Mouse (Mus musculus): Measurements from ENCODE around the gene Cwf19l1. TPM values are rescaled to one million over a fixed set of nuclear protein-coding genes. Genes with fewer than 3 reads are reported as not detected.
A peak's percentile ranks its signal among the peaks of the same experiment; 100 is the strongest.

Gene Cwf19l1
- total and polyA plus RNA-seq, 2 experiments from 2014 or later: 10.7 to 27.3 TPM

GRCm38 (mm10) chr19:44157005-44157404, 21.3 kb upstream of the Cwf19l1 start:
- H3K4me1 ChIP-seq (ENCODE audit: insufficient read depth, low read length): no peaks in the 10 kb centered on the region

GRCm38 (mm10) chr19:44153781-44154180, 18.1 kb upstream of the Cwf19l1 start:
- WGBS: 87% methylated on average over 5 of the region's 5 CpGs
- ATAC-seq: no peak
- no peaks in the 10 kb centered on the region for H3K36me3 ChIP-seq (ENCODE audit: insufficient read depth, low read length)
- H3K9me3 ChIP-seq (ENCODE audit: low read length): no peaks in the 10 kb centered on the region
- no peak for TF ChIP-seq CTCF (IDR thresholded peaks at IDR 0.05; ENCODE audit: low read depth)
- DNase-seq (ENCODE audit: low spot score): no peak
- no peak overlapping the region for H3K4me2 ChIP-seq (ENCODE audit: low read depth, low read length)
- no peak overlapping the region for H3K4me3 ChIP-seq (ENCODE audit: low read length)
- no peaks in the 10 kb centered on the region for H3K27me3 ChIP-seq (ENCODE audit: insufficient read depth, low read length)
- H3K9ac ChIP-seq (replicated peaks; ENCODE audit: low read length): no peak overlapping the region
- no peak overlapping the region for H3K27ac ChIP-seq
- no peaks in the 10 kb centered on the region for H3K4me1 ChIP-seq (ENCODE audit: insufficient read depth, low read length)

More at GRCm38 (mm10) chr19:44157005-44157404, 21.3 kb upstream of the Cwf19l1 start:
- ATAC-seq (no peak), DNase-seq (ENCODE audit: low spot score) (no peak)
- no peak for TF ChIP-seq CTCF (IDR thresholded peaks at IDR 0.05; ENCODE audit: low read depth)
- no peak overlapping the region for H3K4me2 ChIP-seq (ENCODE audit: low read depth, low read length)
- no peaks in the 10 kb centered on the region for H3K36me3 ChIP-seq (ENCODE audit: insufficient read depth, low read length)
- no peaks in the 10 kb centered on the region for H3K9me3 ChIP-seq (ENCODE audit: low read length)
- 92% methylated on average over 10 of the region's 10 CpGs for WGBS
- H3K27me3 ChIP-seq (ENCODE audit: insufficient read depth, low read length): no peaks in the 10 kb centered on the region
- H3K4me3 ChIP-seq (ENCODE audit: low read length): no peak overlapping the region
- no peak overlapping the region for H3K27ac ChIP-seq
- H3K9ac ChIP-seq (replicated peaks; ENCODE audit: low read length): no peak overlapping the region

GRCm38 (mm10) chr19:44148991-44149390, 13.3 kb upstream of the Cwf19l1 start:
- H3K4me1 ChIP-seq (ENCODE audit: insufficient read depth, low read length): peaks cover 6% of the 10 kb centered on the region; the same call in 1 of the 2 replicates
- no peak overlapping the region for H3K4me2 ChIP-seq (ENCODE audit: low read depth, low read length)
- no peak overlapping the region for H3K4me3 ChIP-seq (ENCODE audit: low read length)
- no peaks in the 10 kb centered on the region for H3K27me3 ChIP-seq (ENCODE audit: insufficient read depth, low read length)
- ATAC-seq: no peak
- H3K9ac ChIP-seq (replicated peaks; ENCODE audit: low read length): no peak overlapping the region
- no peaks in the 10 kb centered on the region for H3K36me3 ChIP-seq (ENCODE audit: insufficient read depth, low read length)
- DNase-seq (ENCODE audit: low spot score): no peak
- no peak for TF ChIP-seq CTCF (IDR thresholded peaks at IDR 0.05; ENCODE audit: low read depth)
- H3K27ac ChIP-seq: no peak overlapping the region
- no peaks in the 10 kb centered on the region for H3K9me3 ChIP-seq (ENCODE audit: low read length)
- WGBS: 77% methylated on average over 2 of the region's 2 CpGs

DNA sequence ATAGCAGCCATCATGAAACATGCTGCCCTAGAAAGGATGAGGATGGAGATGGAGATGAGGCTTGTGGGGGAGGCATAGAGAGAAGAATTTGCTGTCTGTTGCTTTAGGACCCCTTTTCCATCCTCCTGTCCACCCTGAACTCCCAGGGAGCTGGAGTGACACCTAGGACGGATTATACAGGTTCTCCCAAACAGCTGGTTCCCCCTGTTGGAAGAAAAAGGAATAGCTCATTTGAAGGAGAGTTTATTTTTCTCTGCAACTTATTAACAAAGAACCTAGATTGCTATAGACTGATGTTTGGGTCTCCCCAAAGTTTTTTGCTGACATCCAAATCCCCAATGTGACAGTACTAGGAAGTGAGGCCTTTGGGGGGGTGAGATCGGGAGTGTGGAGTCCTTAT, 12.7 kb upstream of the Cwf19l1 start:
- H3K9ac ChIP-seq (replicated peaks; ENCODE audit: low read length): no peak overlapping the region
- H3K9me3 ChIP-seq (ENCODE audit: low read length): no peaks in the 10 kb centered on the region
- DNase-seq (ENCODE audit: low spot score): no peak
- no peak overlapping the region for H3K4me3 ChIP-seq (ENCODE audit: low read length)
- 35% methylated on average over 2 of the region's 2 CpGs for WGBS
- no peak overlapping the region for H3K4me2 ChIP-seq (ENCODE audit: low read depth, low read length)
- no peak for ATAC-seq
- H3K4me1 ChIP-seq (ENCODE audit: insufficient read depth, low read length): peaks cover 6% of the 10 kb centered on the region; the same call in 1 of the 2 replicates
- no peaks in the 10 kb centered on the region for H3K27me3 ChIP-seq (ENCODE audit: insufficient read depth, low read length)
- no peaks in the 10 kb centered on the region for H3K36me3 ChIP-seq (ENCODE audit: insufficient read depth, low read length)
- no peak for TF ChIP-seq CTCF (IDR thresholded peaks at IDR 0.05; ENCODE audit: low read depth)
- H3K27ac ChIP-seq: no peak overlapping the region

GRCm38 (mm10) chr19:44146951-44147350, 11.3 kb upstream of the Cwf19l1 start:
- no peak overlapping the region for H3K4me2 ChIP-seq (ENCODE audit: low read depth, low read length)
- 97% methylated on average over 8 of the region's 8 CpGs for WGBS

DNA sequence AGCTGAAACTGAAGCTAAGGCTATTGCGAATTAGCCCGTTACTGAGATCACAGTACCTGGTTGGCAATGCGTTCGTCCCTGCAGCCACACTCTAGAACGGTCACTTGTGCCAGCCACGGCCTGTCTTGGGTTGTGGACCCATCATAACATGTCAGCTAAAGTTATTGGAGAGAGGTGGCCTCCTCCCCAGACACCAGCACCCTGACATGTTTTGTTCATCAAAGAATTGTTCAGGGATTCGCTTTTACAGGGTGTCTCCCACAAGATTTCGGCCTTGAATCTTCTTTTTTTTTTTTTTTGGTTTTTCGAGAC, 10.8 kb upstream of the Cwf19l1 start:
- peak overlapping the region; percentile 73 for H3K4me2 ChIP-seq (ENCODE audit: low read depth, low read length)
- peak overlapping the region; percentile 82; the same call in 1 of the 2 replicates for H3K27ac ChIP-seq
- WGBS: 61% methylated on average over 9 of the region's 9 CpGs
- peaks cover 8% of the 10 kb centered on the region; the same call in 1 of the 2 replicates for H3K36me3 ChIP-seq (ENCODE audit: insufficient read depth, low read length)
- peak; percentile 70 for ATAC-seq
- DNase-seq (ENCODE audit: low spot score): no peak
- TF ChIP-seq CTCF (IDR thresholded peaks at IDR 0.05; ENCODE audit: low read depth): no peak
- peak overlapping the region; percentile 69; the same call in 1 of the 2 replicates for H3K9ac ChIP-seq (replicated peaks; ENCODE audit: low read length)
- no peaks in the 10 kb centered on the region for H3K9me3 ChIP-seq (ENCODE audit: low read length)
- peaks cover 6% of the 10 kb centered on the region; the same call in 1 of the 2 replicates for H3K4me1 ChIP-seq (ENCODE audit: insufficient read depth, low read length)
- peak overlapping the region; percentile 64 for H3K4me3 ChIP-seq (ENCODE audit: low read length)
- no peaks in the 10 kb centered on the region for H3K27me3 ChIP-seq (ENCODE audit: insufficient read depth, low read length)

More at GRCm38 (mm10) chr19:44146951-44147350, 11.3 kb upstream of the Cwf19l1 start:
- Histone ChIP-seq H3K36me3 (ENCODE audit: insufficient read depth, low read length) (peaks cover 4% of the 10 kb centered on the region; the same call in 1 of the 2 replicates), H3K27me3 (ENCODE audit: insufficient read depth, low read length) (no peaks in the 10 kb centered on the region), H3K4me1 (ENCODE audit: insufficient read depth, low read length) (peaks cover 6% of the 10 kb centered on the region; the same call in 1 of the 2 replicates), H3K9ac (replicated peaks; ENCODE audit: low read length) (no peak overlapping the region), H3K4me3 (ENCODE audit: low read length) (no peak overlapping the region), H3K27ac (no peak overlapping the region), H3K9me3 (ENCODE audit: low read length) (no peaks in the 10 kb centered on the region)
- no peak for TF ChIP-seq CTCF (IDR thresholded peaks at IDR 0.05; ENCODE audit: low read depth)
- ATAC-seq (no peak), DNase-seq (ENCODE audit: low spot score) (no peak)

- Histone ChIP-seq H3K36me3 (ENCODE audit: insufficient read depth, low read length) (peaks cover 8% of the 10 kb centered on the region; the same call in 1 of the 2 replicates), H3K4me3 (ENCODE audit: low read length) (peak within 1 kb of the TSS; percentile 64), H3K9me3 (ENCODE audit: low read length) (no peaks in the 10 kb centered on the region), H3K27me3 (ENCODE audit: insufficient read depth, low read length) (no peaks in the 10 kb centered on the region), H3K4me1 (ENCODE audit: insufficient read depth, low read length) (peaks cover 6% of the 10 kb centered on the region; the same call in 1 of the 2 replicates), H3K9ac (replicated peaks; ENCODE audit: low read length) (peak within 1 kb of the TSS; percentile 69), H3K4me2 (ENCODE audit: low read depth, low read length) (peak within 1 kb of the TSS; percentile 73), H3K27ac (peak within 1 kb of the TSS; percentile 82)
- DNase-seq (ENCODE audit: low spot score): peak; percentile 91
- WGBS: 2% methylated on average over 46 of the region's 46 CpGs
- peak; percentile 92 for ATAC-seq
- no peak; the same call in 1 of the 2 replicates for TF ChIP-seq CTCF (IDR thresholded peaks at IDR 0.05; ENCODE audit: low read depth)
Observed at GRCm38 (mm10) chr19:44145702-44146567, 10.3 kb upstream of the Cwf19l1 start, which contains the start of gene Bloc1s2. Bloc1s2 (minus strand) TSS chr19:44146446.

Data from hindbrain, postnatal 0 days (tissue).